Mouse (Mus musculus) midbrain, embryonic 15.5 days (tissue): ENCODE results near the gene Cpne1. TPM values are rescaled to one million over a fixed set of nuclear protein-coding genes. Genes with fewer than 3 reads are reported as not detected.
"Not testable (repeated sequence)": the region's sequence is repeated elsewhere in the genome, so short reads cannot be mapped to it uniquely, and the experiment has no call there.

Source experiments
- ATAC-seq: fragments of 200-750 bp; cut with Nextera tagmentation; replicated peaks from 2 replicates; pipeline ENCODE4 v1.8.0; 2017; ENCODE audit warnings: moderate TSS enrichment
- H3K27ac ChIP-seq: fragments of 300-500 bp; sonication (generic); 2 replicates; pipeline ENCODE4 v1.5.1; 2015; ENCODE audit warnings: mild to moderate bottlenecking, inconsistent platforms
- H3K27me3 ChIP-seq: fragments of 300-500 bp; sonication (generic); replicated peaks from 2 replicates; pipeline ENCODE4 v1.6.1; 2015; ENCODE audit warnings: inconsistent platforms
- H3K36me3 ChIP-seq: fragments of 300-500 bp; sonication (generic); replicated peaks from 2 replicates; pipeline ENCODE4 v1.6.1; 2015; ENCODE audit warnings: inconsistent platforms
- H3K4me1 ChIP-seq: fragments of 300-500 bp; sonication (generic); 2 replicates; pipeline ENCODE4 v1.6.1; 2015; ENCODE audit warnings: inconsistent platforms
- H3K4me2 ChIP-seq: fragments of 300-500 bp; sonication (generic); 2 replicates; pipeline ENCODE4 v1.6.1; 2015; ENCODE audit warnings: inconsistent platforms, mild to moderate bottlenecking, moderate library complexity
- H3K4me3 ChIP-seq: fragments of 300-500 bp; sonication (generic); 2 replicates; pipeline ENCODE4 v1.5.1; 2015; ENCODE audit warnings: mild to moderate bottlenecking, inconsistent platforms
- H3K9ac ChIP-seq: fragments of 300-500 bp; sonication (generic); 2 replicates; pipeline ENCODE4 v1.6.1; 2015; ENCODE audit warnings: mild to moderate bottlenecking, inconsistent platforms
- H3K9me3 ChIP-seq: fragments of 300-500 bp; sonication (generic); 2 replicates; pipeline ENCODE4 v1.6.1; 2016; ENCODE audit warnings: inconsistent platforms
- WGBS: fragments of 180-500 bp; shearing (Covaris S2); methylation state at CpG from one replicate; pipeline ENCODE4 v1.1.7; 2015; ENCODE audit warnings: mixed read lengths; 5-methylcytosine and 5-hydroxymethylcytosine counted together
- polyA plus RNA-seq: library from polyadenylated mRNA; unstranded; fragments of >200 nt; fragmentation: Nextera tagmentation; extraction: Ambion mirVana; gene quantifications from 2 replicates; pipeline ENCODE4 v1.2.1, GENCODE M21; 2015

Gene Cpne1
- polyA plus RNA-seq, 1 experiment from 2014 or later, result 29.6 TPM

- no peak overlapping the region for H3K9ac ChIP-seq
- no peaks in the 10 kb centered on the region for H3K4me1 ChIP-seq
- H3K27ac ChIP-seq, result no peak overlapping the region
- no peak overlapping the region for H3K4me2 ChIP-seq
- H3K4me3 ChIP-seq, result no peak overlapping the region
- H3K36me3 ChIP-seq, result peaks cover 6% of the 10 kb centered on the region; the same call in 1 of the 2 replicates
- WGBS, result 94% methylated on average over 5 of the region's 5 CpGs
- ATAC-seq, result no peak
- H3K27me3 ChIP-seq, result no peaks in the 10 kb centered on the region
- H3K9me3 ChIP-seq, result no peaks in the 10 kb centered on the region
Measured at GRCm38 (mm10) chr2:156123731-156124130, 12.0 kb upstream of the Cpne1 start.

DNA sequence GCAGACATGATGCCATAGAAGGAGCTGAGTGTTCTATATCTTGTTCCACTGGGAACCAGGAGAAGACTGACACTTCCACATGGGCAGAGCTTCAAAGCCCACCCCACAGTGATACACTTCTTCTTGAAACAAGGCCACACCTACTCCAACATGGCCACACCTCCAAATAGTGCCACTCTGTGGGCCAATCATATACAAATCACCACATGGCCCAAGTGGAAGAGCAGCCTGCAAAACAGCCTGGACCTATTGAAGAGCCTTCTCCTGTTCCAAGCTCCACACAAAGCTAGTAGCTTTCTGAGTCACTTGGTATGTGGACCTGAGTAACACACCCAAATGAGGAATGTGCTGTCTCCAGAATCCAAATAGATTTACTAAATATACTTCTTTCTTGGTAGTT, 7.8 kb upstream of the Cpne1 start:
- no peak overlapping the region for H3K9ac ChIP-seq
- no peaks in the 10 kb centered on the region for H3K9me3 ChIP-seq
- H3K4me1 ChIP-seq, result no peaks in the 10 kb centered on the region
- H3K27me3 ChIP-seq, result no peaks in the 10 kb centered on the region
- no peak overlapping the region for H3K27ac ChIP-seq
- no peak for ATAC-seq
- H3K4me3 ChIP-seq, result no peak overlapping the region
- no peaks in the 10 kb centered on the region; the same call in 1 of the 2 replicates for H3K36me3 ChIP-seq
- no peak overlapping the region for H3K4me2 ChIP-seq

DNA sequence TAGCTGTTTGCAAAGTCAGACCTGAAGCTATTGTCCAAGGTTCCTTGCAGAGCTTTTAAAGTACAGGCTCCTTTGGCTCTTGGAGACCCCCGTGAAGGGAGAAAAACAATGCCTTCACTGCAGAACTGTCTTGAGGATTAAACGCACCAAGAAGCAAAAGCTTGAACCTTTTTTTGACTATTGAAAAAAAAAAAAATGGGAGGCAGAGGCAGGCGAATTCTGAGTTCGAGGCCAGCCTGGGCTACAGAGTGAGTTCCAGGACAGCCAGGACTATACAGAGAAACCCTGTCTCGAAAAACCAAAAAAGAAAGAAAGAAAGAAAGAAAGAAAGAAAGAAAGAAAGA, 287 bp upstream of the Cpne1 start:
- H3K4me1 ChIP-seq, result peaks cover 16% of the 10 kb centered on the region
- 0 out of 2 replicates have a peak overlapping the region, but pooled peaks have one; percentile 85 for H3K9ac ChIP-seq
- not testable (repeated sequence) for H3K9me3 ChIP-seq, H3K36me3 ChIP-seq, H3K27me3 ChIP-seq, ATAC-seq
- peak overlapping the region; percentile 84 for H3K27ac ChIP-seq
- H3K4me3 ChIP-seq, result peak overlapping the region; percentile 70
- H3K4me2 ChIP-seq, result peak overlapping the region; percentile 53
- WGBS, result 23% methylated on average over 5 of the region's 5 CpGs

DNA sequence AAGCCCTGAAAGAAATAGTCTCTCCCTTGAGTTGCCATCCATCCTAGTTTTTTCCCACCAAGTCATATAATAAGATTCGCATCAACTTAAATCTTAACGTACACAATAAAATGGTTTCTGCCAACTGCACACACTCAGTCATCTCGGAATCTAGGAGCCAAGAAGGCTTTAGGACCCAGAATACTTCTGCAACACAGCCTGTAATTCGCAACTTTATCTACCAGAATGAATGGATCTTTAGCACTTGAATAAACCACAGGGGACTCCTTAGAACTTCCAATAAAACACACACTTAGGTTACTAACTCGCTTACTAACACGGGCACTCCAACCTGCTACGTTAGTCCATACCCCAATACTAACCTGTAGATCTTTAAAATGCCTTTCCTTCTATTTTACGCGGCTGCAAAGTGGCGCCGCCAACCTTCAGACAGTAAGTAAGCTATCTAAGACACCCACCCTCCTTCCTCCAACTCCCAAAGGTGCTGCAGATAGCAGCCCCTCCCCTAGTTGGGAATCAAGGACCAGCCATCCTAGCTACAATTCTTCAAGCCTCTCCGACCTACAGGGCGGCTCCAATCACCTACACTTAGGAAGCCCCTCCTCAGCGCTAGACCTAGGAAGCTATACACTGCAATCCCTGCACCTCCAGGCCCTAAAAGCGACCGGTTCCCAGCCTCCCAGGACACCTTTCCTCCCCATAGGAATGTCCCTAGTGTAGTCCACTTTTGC, 973 bp downstream of the Cpne1 start:
- peak overlapping the region; percentile 70 for H3K4me3 ChIP-seq

DNA sequence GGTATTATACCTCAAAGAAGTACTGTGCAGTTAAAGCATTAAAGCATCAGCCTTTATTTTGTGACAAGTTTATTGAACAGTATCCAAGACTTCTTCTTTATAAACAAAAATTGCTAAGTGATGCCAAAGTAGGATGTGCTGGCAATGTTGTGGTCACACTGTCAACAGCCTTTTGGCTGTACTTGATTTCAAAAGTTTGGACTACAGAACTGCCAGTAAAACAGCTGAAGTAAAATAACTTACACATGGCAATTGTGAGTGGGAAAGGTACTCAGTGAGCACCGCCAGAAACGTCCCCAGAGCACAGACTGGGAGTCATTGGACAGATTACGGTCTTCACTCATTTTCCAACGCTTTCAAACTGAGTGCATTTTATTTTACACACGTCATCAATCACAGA, 19.8 kb downstream of the Cpne1 start:
- H3K9me3 ChIP-seq, result no peaks in the 10 kb centered on the region
- H3K27me3 ChIP-seq, result no peaks in the 10 kb centered on the region
- H3K36me3 ChIP-seq, result peaks cover 8% of the 10 kb centered on the region; the same call in 1 of the 2 replicates
- no peak overlapping the region for H3K4me3 ChIP-seq
- H3K4me1 ChIP-seq, result peaks cover 17% of the 10 kb centered on the region; the same call in 1 of the 2 replicates
- no peak overlapping the region for H3K4me2 ChIP-seq
- ATAC-seq, result no peak
- no peak overlapping the region for H3K27ac ChIP-seq
- WGBS, result 86% methylated on average over 5 of the region's 5 CpGs
- H3K9ac ChIP-seq, result no peak overlapping the region

More for the DNA sequence above, 973 bp downstream of the Cpne1 start:
- Histone ChIP-seq H3K9me3 (no peaks in the 10 kb centered on the region), H3K36me3 (no peaks in the 10 kb centered on the region), H3K27me3 (no peaks in the 10 kb centered on the region), H3K4me2 (peak overlapping the region; percentile 49), H3K27ac (peak overlapping the region; percentile 84), H3K4me1 (peaks cover 16% of the 10 kb centered on the region), H3K9ac (peak overlapping the region; percentile 85)
- peak; percentile 84 for ATAC-seq
- WGBS, result under 1% methylated on average over 16 of the region's 16 CpGs

DNA sequence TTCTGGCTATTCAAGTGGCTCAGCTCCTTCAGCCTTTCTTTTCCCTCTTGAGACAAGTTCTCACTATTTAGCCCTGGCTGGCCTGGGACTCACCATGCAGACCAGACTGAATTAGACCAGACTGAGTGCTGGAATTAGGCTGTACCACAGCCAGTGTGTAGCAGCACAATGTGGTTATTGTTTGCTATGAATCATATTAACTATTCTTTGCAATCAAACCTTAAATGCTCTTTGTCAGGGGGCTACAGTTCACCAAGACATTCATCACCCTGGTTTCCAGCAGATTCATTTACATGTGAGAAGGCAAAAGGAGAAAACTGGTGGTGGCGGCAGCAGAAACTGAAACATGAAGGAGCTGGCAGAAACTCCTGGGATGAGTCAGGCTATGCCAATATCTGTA, 22.0 kb downstream of the Cpne1 start:
- H3K27me3 ChIP-seq, result no peaks in the 10 kb centered on the region
- H3K27ac ChIP-seq, result no peak overlapping the region
- H3K4me1 ChIP-seq, result peaks cover 17% of the 10 kb centered on the region; the same call in 1 of the 2 replicates
- WGBS, result 23% methylated on average over 1 of the region's 1 CpGs
- no peak for ATAC-seq
- no peak overlapping the region for H3K4me2 ChIP-seq
- no peak overlapping the region for H3K4me3 ChIP-seq
- no peaks in the 10 kb centered on the region for H3K9me3 ChIP-seq
- H3K36me3 ChIP-seq, result 0 out of 2 replicates have a peak, but pooled peaks cover under 1% of the 10 kb centered on the region
- no peak overlapping the region for H3K9ac ChIP-seq

- H3K9ac ChIP-seq, result no peak overlapping the region
- H3K36me3 ChIP-seq, result no peaks in the 10 kb centered on the region
- no peak for ATAC-seq
- H3K4me1 ChIP-seq, result peaks cover 17% of the 10 kb centered on the region; the same call in 1 of the 2 replicates
- WGBS, result 90% methylated on average over 7 of the region's 7 CpGs
- H3K4me3 ChIP-seq, result no peak overlapping the region
- no peaks in the 10 kb centered on the region for H3K9me3 ChIP-seq
- H3K27ac ChIP-seq, result no peak overlapping the region
- H3K27me3 ChIP-seq, result no peaks in the 10 kb centered on the region
- no peak overlapping the region for H3K4me2 ChIP-seq
Measured at GRCm38 (mm10) chr2:156087391-156088110, 24.2 kb downstream of the Cpne1 start.

DNA sequence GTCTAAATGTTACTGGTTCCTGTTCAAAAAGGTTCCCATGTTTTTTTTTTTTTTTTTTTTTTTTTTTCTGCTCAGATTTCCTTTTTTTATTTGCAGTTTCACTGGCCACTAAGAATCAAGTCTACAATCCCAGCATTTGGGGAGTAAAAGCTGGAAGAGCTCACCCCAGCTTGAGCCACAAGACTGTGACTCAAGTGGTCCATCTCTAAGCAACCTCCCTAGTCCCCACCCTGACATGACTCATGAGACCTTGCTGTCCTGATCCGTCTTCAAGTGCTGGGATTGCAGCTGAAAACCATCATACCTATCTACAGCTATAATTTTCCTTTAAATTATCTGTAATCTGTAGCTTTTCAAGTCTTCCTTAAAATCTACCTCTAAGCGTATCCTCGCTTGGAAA, 27.2 kb downstream of the Cpne1 start:
- ATAC-seq, result no peak
- WGBS, result 91% methylated on average over 3 of the region's 3 CpGs
- H3K4me2 ChIP-seq, result no peak overlapping the region
- no peaks in the 10 kb centered on the region for H3K36me3 ChIP-seq
- no peaks in the 10 kb centered on the region for H3K27me3 ChIP-seq
- H3K4me1 ChIP-seq, result peaks cover 2% of the 10 kb centered on the region; the same call in 1 of the 2 replicates
- H3K27ac ChIP-seq, result no peak overlapping the region
- H3K9me3 ChIP-seq, result no peaks in the 10 kb centered on the region
- no peak overlapping the region for H3K4me3 ChIP-seq
- no peak overlapping the region for H3K9ac ChIP-seq

GRCm38 (mm10) chr2:156080391-156080790, 31.4 kb downstream of the Cpne1 start:
- Histone ChIP-seq H3K27me3 (no peaks in the 10 kb centered on the region), H3K9ac (no peak overlapping the region), H3K4me2 (no peak overlapping the region), H3K27ac (no peak overlapping the region), H3K9me3 (no peaks in the 10 kb centered on the region), H3K4me3 (no peak overlapping the region), H3K36me3 (peaks cover 30% of the 10 kb centered on the region), H3K4me1 (no peaks in the 10 kb centered on the region)
- WGBS, result 93% methylated on average over 7 of the region's 7 CpGs
- ATAC-seq, result no peak

- no peaks in the 10 kb centered on the region for H3K4me1 ChIP-seq
- no peak overlapping the region for H3K4me2 ChIP-seq
- no peak overlapping the region for H3K9ac ChIP-seq
- 44% methylated on average over 4 of the region's 4 CpGs for WGBS
- H3K27me3 ChIP-seq, result no peaks in the 10 kb centered on the region
- ATAC-seq, result 0 out of 2 replicates have a peak, but pooled peaks have one; percentile 24
- H3K9me3 ChIP-seq, result no peaks in the 10 kb centered on the region
- no peak overlapping the region for H3K4me3 ChIP-seq
- no peak overlapping the region for H3K27ac ChIP-seq
- H3K36me3 ChIP-seq, result peaks cover 34% of the 10 kb centered on the region
Measured at GRCm38 (mm10) chr2:156079674-156080073, 32.1 kb downstream of the Cpne1 start.

- no peak overlapping the region for H3K4me3 ChIP-seq
- no peak overlapping the region for H3K4me2 ChIP-seq
- H3K9me3 ChIP-seq, result no peaks in the 10 kb centered on the region
- no peak overlapping the region for H3K27ac ChIP-seq
- peaks cover 39% of the 10 kb centered on the region for H3K36me3 ChIP-seq
- H3K27me3 ChIP-seq, result no peaks in the 10 kb centered on the region
- 93% methylated on average over 8 of the region's 8 CpGs for WGBS
- no peak overlapping the region for H3K9ac ChIP-seq
- no peak for ATAC-seq
- no peaks in the 10 kb centered on the region for H3K4me1 ChIP-seq
Measured at GRCm38 (mm10) chr2:156079183-156079560, 32.6 kb downstream of the Cpne1 start.

- no peak for ATAC-seq
- Histone ChIP-seq H3K4me1 (no peaks in the 10 kb centered on the region), H3K27ac (no peak overlapping the region), H3K4me2 (no peak overlapping the region), H3K27me3 (no peaks in the 10 kb centered on the region), H3K9me3 (no peaks in the 10 kb centered on the region), H3K9ac (no peak overlapping the region), H3K4me3 (no peak overlapping the region), H3K36me3 (peaks cover 44% of the 10 kb centered on the region)
- 93% methylated on average over 16 of the region's 16 CpGs for WGBS
Measured at GRCm38 (mm10) chr2:156078421-156079182, 33.2 kb downstream of the Cpne1 start.
